Mouse (Mus musculus) bone marrow, adult 2 months (tissue): ENCODE measurements around the gene Pycr2. TPM values are rescaled to one million over a fixed set of nuclear protein-coding genes. Genes with fewer than 3 reads are reported as not detected.

Experiments
- H3K27ac ChIP-seq: fragments of 200-500 bp; 2 replicates; pipeline ENCODE4 v1.5.1; 2012; ENCODE audit warnings: low read depth, mild to moderate bottlenecking, control low read depth, inconsistent platforms, low read length; ENCODE audit not compliant: control insufficient read depth, poor library complexity, insufficient read depth
- H3K4me1 ChIP-seq: fragments of 200-500 bp; 2 replicates; pipeline ENCODE4 v1.6.1; 2011; ENCODE audit warnings: low read length; ENCODE audit not compliant: control insufficient read depth, insufficient read depth
- H3K4me3 ChIP-seq: fragments of 200-500 bp; replicated peaks from 2 replicates; pipeline ENCODE3; 2011; ENCODE audit warnings: mild to moderate bottlenecking, low read depth, low read length, control low read depth; ENCODE audit not compliant: control insufficient read depth
- CTCF ChIP-seq: fragments of 200-500 bp; IDR thresholded peaks from 2 replicates; pipeline ENCODE4 v1.5.1; 2011; ENCODE audit warnings: low read length, control low read depth; ENCODE audit not compliant: control insufficient read depth, insufficient read depth
- POLR2A ChIP-seq: fragments of 200-500 bp; IDR thresholded peaks from 2 replicates; pipeline ENCODE4 v1.6.1; 2011; ENCODE audit warnings: low read depth, mild to moderate bottlenecking, control low read depth, low read length, borderline replicate concordance; ENCODE audit not compliant: control insufficient read depth
- WGBS: fragments of 180-500 bp; shearing (Covaris S2); methylation state at CpG from one replicate; pipeline ENCODE4 v1.1.7; 2018; 5-methylcytosine and 5-hydroxymethylcytosine counted together
- polyA plus RNA-seq: library from polyadenylated mRNA; stranded (reverse); fragments of >200 nt; gene quantifications from 2 replicates; pipeline ENCODE4 v1.2.4, GENCODE M21; 2011; ENCODE audit warnings: low replicate concordance; ENCODE audit not compliant: missing spikeins, insufficient read depth, insufficient read length

Gene Pycr2
- polyA plus RNA-seq, 1 experiment, result 48.1 TPM

- WGBS, result 29% methylated on average over 20 of the region's 20 CpGs
- Histone ChIP-seq H3K4me3 (no peak overlapping the region), H3K4me1 (peaks cover 2% of the 10 kb centered on the region), H3K27ac (peak overlapping the region; percentile 7; the same call in 1 of the 2 replicates)
- no peak for TF ChIP-seq POLR2A
- TF ChIP-seq CTCF, result no peak
Measured at GRCm38 (mm10) chr1:180911653-180912287, 7.7 kb downstream of the Pycr2 start.

DNA sequence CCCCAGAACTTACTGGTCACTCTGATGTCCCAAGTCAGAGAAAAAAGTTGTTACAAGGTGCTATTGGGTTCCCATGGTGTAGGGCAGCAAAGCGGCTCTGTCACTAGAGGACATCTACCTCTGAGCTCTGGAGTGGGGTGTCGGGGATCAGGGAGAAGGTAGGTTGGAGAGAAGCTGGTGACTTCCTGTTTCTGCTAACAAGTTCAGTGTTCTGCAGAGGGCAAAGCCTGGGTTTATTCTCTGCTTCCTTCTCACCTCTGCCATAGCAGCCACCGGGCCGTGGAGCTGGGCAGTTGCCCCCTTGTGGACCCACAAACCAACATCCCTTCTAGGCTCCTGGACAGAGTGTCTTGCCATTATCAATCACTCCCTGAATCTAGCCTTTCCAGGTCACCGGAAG, 8.7 kb downstream of the Pycr2 start:
- no peak overlapping the region for H3K27ac ChIP-seq
- TF ChIP-seq POLR2A (no peak), CTCF (no peak)
- peaks cover 2% of the 10 kb centered on the region for H3K4me1 ChIP-seq
- WGBS, result 42% methylated on average over 5 of the region's 5 CpGs
- no peak overlapping the region for H3K4me3 ChIP-seq

DNA sequence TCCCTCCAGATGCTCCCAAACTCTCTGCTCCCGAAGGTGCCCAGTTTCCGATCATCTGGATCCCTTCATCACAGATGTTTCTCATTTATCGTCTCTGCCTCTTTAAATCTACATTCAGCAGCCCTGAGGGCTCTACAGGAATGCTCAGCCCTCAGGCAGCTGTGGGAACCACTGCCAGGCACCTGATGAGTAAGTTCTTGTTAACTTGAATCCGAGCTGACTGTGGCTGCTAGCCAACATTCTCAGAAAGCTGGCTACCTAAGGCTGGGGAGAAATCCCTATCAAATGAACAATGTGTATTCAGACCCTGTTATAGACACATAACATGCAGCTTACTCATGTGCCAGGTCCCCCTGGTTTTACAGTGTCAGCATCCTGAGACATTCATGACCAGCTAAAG, 9.7 kb downstream of the Pycr2 start:
- 79% methylated on average over 4 of the region's 4 CpGs for WGBS
- H3K4me1 ChIP-seq, result peaks cover 2% of the 10 kb centered on the region
- no peak for TF ChIP-seq POLR2A
- no peak for TF ChIP-seq CTCF
- no peak overlapping the region for H3K27ac ChIP-seq
- no peak overlapping the region for H3K4me3 ChIP-seq

GRCm38 (mm10) chr1:180916425-180916824, 12.3 kb downstream of the Pycr2 start:
- 75% methylated on average over 11 of the region's 11 CpGs for WGBS
- H3K27ac ChIP-seq, result no peak overlapping the region
- H3K4me3 ChIP-seq, result no peak overlapping the region
- no peak for TF ChIP-seq POLR2A
- TF ChIP-seq CTCF, result no peak
- peaks cover 2% of the 10 kb centered on the region for H3K4me1 ChIP-seq

DNA sequence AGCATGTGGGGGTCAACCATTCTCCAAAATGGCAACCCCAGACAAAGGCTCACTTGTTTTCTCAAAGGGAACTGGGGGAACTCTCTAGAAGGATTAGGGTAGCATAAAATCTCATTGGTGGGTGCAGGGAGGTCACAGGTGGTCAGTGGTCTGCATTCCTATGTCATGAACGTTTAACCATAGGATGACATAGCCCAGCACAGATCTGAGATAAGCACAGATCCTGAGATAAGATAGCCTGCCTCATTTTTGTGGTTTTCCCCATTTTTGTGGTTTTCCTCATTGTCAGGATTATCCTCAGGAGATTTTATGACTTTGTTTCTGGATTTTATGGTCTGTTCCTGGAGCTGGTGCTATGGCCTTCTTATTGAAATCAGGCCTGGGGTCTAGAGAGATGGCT, 13.0 kb downstream of the Pycr2 start:
- no peaks in the 10 kb centered on the region; the same call in none of the 2 replicates for H3K4me1 ChIP-seq
- TF ChIP-seq POLR2A (no peak), CTCF (no peak)
- H3K4me3 ChIP-seq, result no peak overlapping the region
- H3K27ac ChIP-seq, result no peak overlapping the region
- WGBS, result 13% methylated on average over 1 of the region's 1 CpGs

- Histone ChIP-seq H3K27ac (no peak overlapping the region), H3K4me1 (peaks cover 2% of the 10 kb centered on the region), H3K4me3 (no peak overlapping the region)
- 55% methylated on average over 8 of the region's 8 CpGs for WGBS
- peak; percentile 80 for TF ChIP-seq CTCF
- TF ChIP-seq POLR2A, result no peak
Measured at GRCm38 (mm10) chr1:180919686-180920085, 15.6 kb downstream of the Pycr2 start.

DNA sequence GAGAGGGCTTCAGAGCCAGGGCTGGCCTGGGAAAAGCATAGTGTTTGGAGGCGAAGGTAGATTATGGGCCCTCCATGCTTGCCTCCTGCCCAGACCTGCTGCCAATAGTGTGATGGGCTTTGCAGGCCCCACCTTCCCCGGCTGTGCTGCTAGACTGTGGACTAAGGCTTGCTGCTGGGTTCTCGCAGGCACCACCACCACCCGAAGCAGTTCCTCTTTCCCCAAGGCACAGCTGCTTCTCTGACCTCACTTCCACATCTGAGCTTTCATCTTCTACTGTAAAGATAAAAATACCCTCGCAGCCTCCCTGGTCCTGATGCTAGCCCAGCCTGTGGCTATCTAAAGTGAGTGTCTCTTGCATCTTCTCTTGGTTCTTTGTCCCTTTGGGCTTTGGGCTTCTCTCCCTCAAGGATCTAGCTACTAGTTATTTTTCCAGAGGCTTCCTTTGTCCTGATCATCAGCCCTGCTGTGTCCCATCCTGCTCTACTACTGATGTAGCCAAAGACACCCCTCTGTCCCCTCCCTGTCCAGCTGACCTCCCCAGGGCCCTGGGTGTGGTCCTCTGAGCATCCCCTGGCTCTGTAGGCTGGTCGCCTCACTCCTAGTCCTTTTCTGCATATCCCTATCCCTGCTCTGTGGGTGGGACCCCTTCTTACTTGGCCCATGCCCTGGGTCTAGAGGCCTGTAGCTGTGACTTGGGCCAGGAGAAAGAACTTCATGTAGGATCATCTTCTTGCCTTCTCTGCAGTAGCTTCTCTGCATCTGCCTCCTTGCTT, 18.4 kb downstream of the Pycr2 start:
- Histone ChIP-seq H3K4me3 (no peak overlapping the region), H3K4me1 (peaks cover 2% of the 10 kb centered on the region), H3K27ac (peak overlapping the region; percentile 70)
- TF ChIP-seq CTCF, result no peak
- peak; percentile 25; the same call in 1 of the 2 replicates for TF ChIP-seq POLR2A
- 17% methylated on average over 6 of the region's 6 CpGs for WGBS

- no peak overlapping the region for H3K27ac ChIP-seq
- H3K4me1 ChIP-seq, result peaks cover 2% of the 10 kb centered on the region
- no peak for TF ChIP-seq CTCF
- H3K4me3 ChIP-seq, result no peak overlapping the region
- WGBS, result 95% methylated on average over 2 of the region's 2 CpGs
Measured at GRCm38 (mm10) chr1:180924737-180925136, 20.6 kb downstream of the Pycr2 start.
